Mouse (Mus musculus): ENCODE measurements at regions not wholly inside any gene's neighbourhood (a gene's known extent, or its start where the extent isn't known, plus 50 kb on each side); places are given as distances from the start of the nearest gene placed in this dataset.

GRCm38 (mm10) chr14:100444099-100444498 lies 159.6 kb upstream of the Klf12 start:
- no peak overlapping the region for H3K4me3 ChIP-seq (ENCODE audit: insufficient read depth in 1 of 2, low read depth in 1 of 2, low read length in 2 of 2, poor library complexity in 1 of 2, severe bottlenecking in 1 of 2)
- no peak overlapping the region for H3K27ac ChIP-seq (ENCODE audit: insufficient read depth, low read depth, low read length, poor library complexity, severe bottlenecking)
- no peak overlapping the region for H3K9ac ChIP-seq (ENCODE audit: insufficient read depth, low read depth, low read length, poor library complexity, severe bottlenecking)
- in situ Hi-C loops (cut with MboI; ENCODE audit: low sequenced_read_pairs in 2 of 2, unreplicated experiment in 2 of 2), result no loop called here
- TF ChIP-seq ZNF384 (IDR thresholded peaks at IDR 0.05; ENCODE audit: low read depth, low read length) (no peak), ZC3H11A (IDR thresholded peaks at IDR 0.05; ENCODE audit: borderline replicate concordance, low read depth, low read length) (no peak), MAFK (IDR thresholded peaks at IDR 0.05; ENCODE audit: insufficient read depth, low read depth, low read length) (no peak), CHD2 (IDR thresholded peaks at IDR 0.05; ENCODE audit: low read depth, low read length) (no peak), HCFC1 (IDR thresholded peaks at IDR 0.05; ENCODE audit: borderline replicate concordance, insufficient read depth, low read length) (no peak)
- no peaks in the 10 kb centered on the region for H3K9me3 ChIP-seq (ENCODE audit: control insufficient read depth, insufficient read depth, low read depth, low read length)
- no peak for DNase-seq (ENCODE audit: low read depth, low spot score)
- H3K36me3 ChIP-seq (ENCODE audit: control insufficient read depth, insufficient read depth, low read length, poor library complexity, severe bottlenecking), result no peaks in the 10 kb centered on the region
- no peaks in the 10 kb centered on the region for H3K4me1 ChIP-seq (ENCODE audit: control insufficient read depth in 2 of 2, insufficient read depth in 2 of 2, low read length in 2 of 2, poor library complexity in 1 of 2)

DNA sequence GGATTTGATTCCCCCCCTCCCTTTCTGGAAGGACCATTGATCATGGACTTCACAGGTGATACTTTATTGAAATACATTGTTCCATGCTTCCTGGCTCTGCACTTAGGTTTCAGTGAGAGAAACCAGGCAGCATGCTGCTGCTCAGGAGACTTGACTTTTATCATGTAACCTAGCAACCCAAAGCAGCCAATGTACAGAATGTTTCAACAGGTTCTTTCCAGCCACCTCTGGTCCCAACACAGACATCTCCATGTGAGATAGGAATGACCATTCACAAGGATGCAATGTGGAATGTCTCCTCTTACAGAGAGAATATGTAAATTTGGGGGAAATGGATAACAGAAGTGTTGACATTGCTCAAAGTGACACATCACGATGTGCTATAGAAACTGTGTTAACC lies 153.1 kb upstream of the Klf12 start:
- Histone ChIP-seq H3K4me1 (ENCODE audit: control insufficient read depth in 2 of 2, insufficient read depth in 2 of 2, low read length in 2 of 2, poor library complexity in 1 of 2) (no peaks in the 10 kb centered on the region), H3K36me3 (ENCODE audit: control insufficient read depth, insufficient read depth, low read length, poor library complexity, severe bottlenecking) (no peaks in the 10 kb centered on the region), H3K9ac (ENCODE audit: insufficient read depth, low read depth, low read length, poor library complexity, severe bottlenecking) (no peak overlapping the region), H3K9me3 (ENCODE audit: control insufficient read depth, insufficient read depth, low read depth, low read length) (no peaks in the 10 kb centered on the region), H3K4me3 (ENCODE audit: insufficient read depth in 1 of 2, low read depth in 1 of 2, low read length in 2 of 2, poor library complexity in 1 of 2, severe bottlenecking in 1 of 2) (no peak overlapping the region), H3K27ac (ENCODE audit: insufficient read depth, low read depth, low read length, poor library complexity, severe bottlenecking) (no peak overlapping the region)
- TF ChIP-seq HCFC1 (IDR thresholded peaks at IDR 0.05; ENCODE audit: borderline replicate concordance, insufficient read depth, low read length), result no peak
- no peak for TF ChIP-seq ZNF384 (IDR thresholded peaks at IDR 0.05; ENCODE audit: low read depth, low read length)
- no peak for TF ChIP-seq ZC3H11A (IDR thresholded peaks at IDR 0.05; ENCODE audit: borderline replicate concordance, low read depth, low read length)
- no peak for TF ChIP-seq MAFK (IDR thresholded peaks at IDR 0.05; ENCODE audit: insufficient read depth, low read depth, low read length)
- TF ChIP-seq CHD2 (IDR thresholded peaks at IDR 0.05; ENCODE audit: low read depth, low read length), result no peak
- in situ Hi-C loops (cut with MboI; ENCODE audit: low sequenced_read_pairs in 2 of 2, unreplicated experiment in 2 of 2), result no loop called here
- DNase-seq (ENCODE audit: low read depth, low spot score), result no peak

DNA sequence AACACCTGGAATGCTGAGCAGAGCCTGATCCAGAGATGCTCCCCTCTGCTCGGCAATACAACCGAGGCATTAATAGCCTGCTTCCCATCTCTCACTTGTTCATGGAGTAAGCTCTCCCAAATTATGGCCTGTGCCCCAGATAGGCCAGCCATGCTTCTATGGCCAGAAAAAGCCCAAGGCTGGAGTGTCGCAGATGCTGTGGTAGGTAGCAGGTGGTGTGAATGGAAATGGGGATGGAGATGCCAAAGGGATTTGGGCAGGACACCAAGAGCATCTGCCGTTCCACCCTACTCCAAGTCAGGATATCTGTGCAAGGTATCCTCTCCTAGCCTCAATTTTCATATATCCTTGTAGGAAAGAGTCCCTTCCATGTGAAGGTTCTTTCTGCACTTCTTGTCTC lies 145.2 kb upstream of the Klf12 start:
- TF ChIP-seq CHD2 (IDR thresholded peaks at IDR 0.05; ENCODE audit: low read depth, low read length), result no peak
- no peak for TF ChIP-seq ZC3H11A (IDR thresholded peaks at IDR 0.05; ENCODE audit: borderline replicate concordance, low read depth, low read length)
- no peak for TF ChIP-seq MAFK (IDR thresholded peaks at IDR 0.05; ENCODE audit: insufficient read depth, low read depth, low read length)
- no peak for TF ChIP-seq HCFC1 (IDR thresholded peaks at IDR 0.05; ENCODE audit: borderline replicate concordance, insufficient read depth, low read length)
- no peak for TF ChIP-seq ZNF384 (IDR thresholded peaks at IDR 0.05; ENCODE audit: low read depth, low read length)
- Histone ChIP-seq H3K4me1 (ENCODE audit: control insufficient read depth in 2 of 2, insufficient read depth in 2 of 2, low read length in 2 of 2, poor library complexity in 1 of 2) (no peaks in the 10 kb centered on the region), H3K9ac (ENCODE audit: insufficient read depth, low read depth, low read length, poor library complexity, severe bottlenecking) (no peak overlapping the region), H3K4me3 (ENCODE audit: insufficient read depth in 1 of 2, low read depth in 1 of 2, low read length in 2 of 2, poor library complexity in 1 of 2, severe bottlenecking in 1 of 2) (no peak overlapping the region), H3K27ac (ENCODE audit: insufficient read depth, low read depth, low read length, poor library complexity, severe bottlenecking) (no peak overlapping the region), H3K36me3 (ENCODE audit: control insufficient read depth, insufficient read depth, low read length, poor library complexity, severe bottlenecking) (no peaks in the 10 kb centered on the region), H3K9me3 (ENCODE audit: control insufficient read depth, insufficient read depth, low read depth, low read length) (no peaks in the 10 kb centered on the region)
- no peak for DNase-seq (ENCODE audit: low read depth, low spot score)
- in situ Hi-C loops (cut with MboI; ENCODE audit: low sequenced_read_pairs in 2 of 2, unreplicated experiment in 2 of 2), result no loop called here

DNA sequence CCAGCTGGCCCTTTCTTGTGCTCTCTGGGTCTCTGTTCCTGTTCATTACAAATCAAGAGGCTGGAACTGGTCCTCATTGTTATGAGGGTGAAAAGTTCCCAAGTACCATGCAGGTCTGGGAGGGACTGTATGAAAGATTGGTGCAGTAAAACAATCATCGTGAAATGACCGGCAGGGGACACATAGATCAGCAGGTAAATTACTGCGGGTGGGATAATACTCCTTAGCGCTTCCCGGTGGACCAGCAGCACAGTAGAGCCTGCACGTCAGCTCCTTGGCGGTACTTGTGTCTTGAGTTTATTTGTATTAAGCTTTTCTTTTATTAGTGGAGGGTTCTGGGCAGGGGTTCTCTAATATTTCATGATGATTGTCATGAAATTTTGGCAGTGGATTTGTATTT lies 141.9 kb upstream of the Klf12 start:
- Histone ChIP-seq H3K4me3 (ENCODE audit: insufficient read depth in 1 of 2, low read depth in 1 of 2, low read length in 2 of 2, poor library complexity in 1 of 2, severe bottlenecking in 1 of 2) (no peak overlapping the region), H3K4me1 (ENCODE audit: control insufficient read depth in 2 of 2, insufficient read depth in 2 of 2, low read length in 2 of 2, poor library complexity in 1 of 2) (no peaks in the 10 kb centered on the region), H3K27ac (ENCODE audit: insufficient read depth, low read depth, low read length, poor library complexity, severe bottlenecking) (no peak overlapping the region), H3K36me3 (ENCODE audit: control insufficient read depth, insufficient read depth, low read length, poor library complexity, severe bottlenecking) (no peaks in the 10 kb centered on the region), H3K9ac (ENCODE audit: insufficient read depth, low read depth, low read length, poor library complexity, severe bottlenecking) (no peak overlapping the region), H3K9me3 (ENCODE audit: control insufficient read depth, insufficient read depth, low read depth, low read length) (no peaks in the 10 kb centered on the region)
- in situ Hi-C loops (cut with MboI; ENCODE audit: low sequenced_read_pairs in 2 of 2, unreplicated experiment in 2 of 2), result no loop called here
- no peak for DNase-seq (ENCODE audit: low read depth, low spot score)
- no peak for TF ChIP-seq ZNF384 (IDR thresholded peaks at IDR 0.05; ENCODE audit: low read depth, low read length)

DNA sequence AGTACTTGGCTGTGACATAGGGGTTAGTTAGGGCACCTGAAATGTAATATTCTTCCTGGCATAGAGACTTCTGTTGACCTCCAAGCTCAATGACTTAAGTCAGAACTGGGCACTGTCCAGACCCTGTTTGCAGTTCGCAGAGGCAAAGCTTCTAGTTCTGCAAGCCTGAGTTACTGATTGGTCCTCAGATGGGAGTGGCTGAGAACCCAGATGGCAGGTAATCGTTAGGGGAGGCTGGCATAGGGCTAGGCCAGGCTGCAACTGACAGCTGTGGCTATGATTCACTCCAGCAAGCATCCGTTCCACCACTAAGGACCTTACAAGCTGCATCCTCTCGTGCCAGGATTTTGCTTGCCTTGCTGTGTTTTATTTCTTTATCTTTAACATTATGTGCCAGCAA lies 139.3 kb upstream of the Klf12 start:
- H3K27ac ChIP-seq (ENCODE audit: insufficient read depth, low read depth, low read length, poor library complexity, severe bottlenecking), result no peak overlapping the region
- in situ Hi-C loops (cut with MboI; ENCODE audit: low sequenced_read_pairs in 2 of 2, unreplicated experiment in 2 of 2), result no loop called here
- DNase-seq (ENCODE audit: low read depth, low spot score), result no peak
- no peaks in the 10 kb centered on the region for H3K4me1 ChIP-seq (ENCODE audit: control insufficient read depth in 2 of 2, insufficient read depth in 2 of 2, low read length in 2 of 2, poor library complexity in 1 of 2)
- no peak overlapping the region for H3K9ac ChIP-seq (ENCODE audit: insufficient read depth, low read depth, low read length, poor library complexity, severe bottlenecking)
- no peaks in the 10 kb centered on the region for H3K36me3 ChIP-seq (ENCODE audit: control insufficient read depth, insufficient read depth, low read length, poor library complexity, severe bottlenecking)
- H3K9me3 ChIP-seq (ENCODE audit: control insufficient read depth, insufficient read depth, low read depth, low read length), result no peaks in the 10 kb centered on the region
- H3K4me3 ChIP-seq (ENCODE audit: insufficient read depth in 1 of 2, low read depth in 1 of 2, low read length in 2 of 2, poor library complexity in 1 of 2, severe bottlenecking in 1 of 2), result no peak overlapping the region
- TF ChIP-seq ZC3H11A (IDR thresholded peaks at IDR 0.05; ENCODE audit: borderline replicate concordance, low read depth, low read length) (no peak), ZNF384 (IDR thresholded peaks at IDR 0.05; ENCODE audit: low read depth, low read length) (no peak), CHD2 (IDR thresholded peaks at IDR 0.05; ENCODE audit: low read depth, low read length) (no peak), MAFK (IDR thresholded peaks at IDR 0.05; ENCODE audit: insufficient read depth, low read depth, low read length) (no peak), HCFC1 (IDR thresholded peaks at IDR 0.05; ENCODE audit: borderline replicate concordance, insufficient read depth, low read length) (no peak)

Measured in ES-E14 (cell line).